Mouse (Mus musculus) liver, embryonic 15.5 days (tissue): ENCODE results near the gene Dus1l. TPM values are rescaled to one million over a fixed set of nuclear protein-coding genes. Genes with fewer than 3 reads are reported as not detected.
A peak's percentile ranks its signal among the peaks of the same experiment; 100 is the strongest.

Source experiments
- ATAC-seq: fragments of 200-750 bp; cut with Nextera tagmentation; 2 replicates; pipeline ENCODE4 v1.8.0; 2017; ENCODE audit warnings: moderate number of reproducible peaks, mild to moderate bottlenecking, moderate library complexity; ENCODE audit not compliant: insufficient read depth
- H3K27ac ChIP-seq: fragments of 300-500 bp; sonication (generic); replicated peaks from 2 replicates; pipeline ENCODE4 v1.5.1; 2015; ENCODE audit warnings: mild to moderate bottlenecking, inconsistent platforms
- H3K27me3 ChIP-seq: fragments of 300-500 bp; sonication (generic); 2 replicates; pipeline ENCODE4 v1.6.1; 2015; ENCODE audit warnings: mild to moderate bottlenecking, inconsistent platforms
- H3K36me3 ChIP-seq: fragments of 300-500 bp; sonication (generic); replicated peaks from 2 replicates; pipeline ENCODE4 v1.6.1; 2015; ENCODE audit warnings: moderate library complexity, mild to moderate bottlenecking, inconsistent platforms
- H3K4me1 ChIP-seq: fragments of 300-500 bp; sonication (generic); replicated peaks from 2 replicates; pipeline ENCODE4 v1.6.1; 2015; ENCODE audit warnings: inconsistent platforms
- H3K4me2 ChIP-seq: fragments of 300-500 bp; sonication (generic); 2 replicates; pipeline ENCODE4 v1.6.1; 2015; ENCODE audit warnings: moderate library complexity, mild to moderate bottlenecking, inconsistent platforms
- H3K4me3 ChIP-seq: fragments of 300-500 bp; sonication (generic); replicated peaks from 2 replicates; pipeline ENCODE4 v1.5.1; 2015; ENCODE audit warnings: mild to moderate bottlenecking, inconsistent platforms
- H3K9ac ChIP-seq: fragments of 300-500 bp; sonication (generic); 2 replicates; pipeline ENCODE4 v1.6.1; 2015; ENCODE audit warnings: moderate library complexity, mild to moderate bottlenecking, inconsistent platforms
- H3K9me3 ChIP-seq: fragments of 300-500 bp; sonication (generic); replicated peaks from 2 replicates; pipeline ENCODE4 v1.6.1; 2016; ENCODE audit warnings: inconsistent platforms
- WGBS: fragments of 180-500 bp; shearing (Covaris S2); methylation state at CpG from one replicate; pipeline ENCODE4 v1.1.7; 2015; ENCODE audit warnings: mixed read lengths; ENCODE audit not compliant: insufficient replicate concordance; 5-methylcytosine and 5-hydroxymethylcytosine counted together
- polyA plus RNA-seq: library from polyadenylated mRNA; unstranded; fragments of >200 nt; fragmentation: Nextera tagmentation; extraction: Ambion mirVana; gene quantifications from 2 replicates; pipeline ENCODE4 v1.2.1, GENCODE M21; 2015

Gene Dus1l
- polyA plus RNA-seq, 1 experiment from 2014 or later: 61.3 TPM

DNA sequence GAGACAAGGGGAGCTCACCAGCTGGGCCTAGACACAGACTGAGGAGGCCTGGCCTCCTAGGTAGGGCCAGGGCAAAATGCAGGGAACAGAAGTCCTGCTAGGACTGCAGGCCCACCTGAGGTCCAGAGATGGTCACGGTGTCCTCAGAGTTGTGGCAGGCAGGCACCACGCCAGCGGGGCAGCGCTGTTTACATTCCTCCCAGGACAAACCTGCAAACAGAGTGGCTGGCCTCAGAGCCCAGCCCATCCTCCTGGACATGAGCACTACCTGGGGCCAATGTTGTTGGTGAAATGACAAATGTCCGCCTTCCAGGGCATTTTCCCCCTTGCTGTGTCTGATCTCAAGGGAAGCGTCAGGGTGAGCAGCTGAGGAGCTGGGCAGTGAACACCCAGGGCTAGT is 21.2 kb upstream of the Dus1l start:
- peaks cover 18% of the 10 kb centered on the region for H3K4me1 ChIP-seq
- H3K27me3 ChIP-seq: no peaks in the 10 kb centered on the region
- no peak for ATAC-seq
- peaks cover 99% of the 10 kb centered on the region for H3K36me3 ChIP-seq
- H3K4me3 ChIP-seq: no peak overlapping the region
- no peak overlapping the region for H3K4me2 ChIP-seq
- 84% methylated on average over 6 of the region's 6 CpGs for WGBS
- H3K9me3 ChIP-seq: no peaks in the 10 kb centered on the region
- no peak overlapping the region for H3K9ac ChIP-seq
- H3K27ac ChIP-seq: no peak overlapping the region

DNA sequence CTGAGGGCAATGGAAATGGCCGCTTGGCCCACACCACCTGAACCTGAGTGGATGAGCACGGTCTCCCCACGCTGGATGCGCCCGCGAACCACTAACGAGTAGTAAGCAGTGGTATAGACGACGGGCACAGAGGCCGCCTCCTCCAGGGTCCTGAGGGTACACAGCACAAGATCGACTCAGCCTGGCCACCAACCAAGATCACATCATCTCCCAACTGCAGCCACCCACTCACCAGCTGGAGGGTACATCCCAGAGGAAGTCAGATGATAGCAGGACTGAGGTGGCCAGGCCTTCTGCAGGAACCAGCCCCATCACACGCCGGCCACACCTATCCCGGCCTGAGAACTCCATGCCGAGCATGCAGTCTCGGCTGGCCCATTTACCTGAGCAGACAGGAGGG is 15.9 kb upstream of the Dus1l start:
- Histone ChIP-seq H3K4me1 (no peaks in the 10 kb centered on the region), H3K27me3 (no peaks in the 10 kb centered on the region), H3K9me3 (no peaks in the 10 kb centered on the region), H3K4me3 (no peak overlapping the region), H3K36me3 (peaks cover 100% of the 10 kb centered on the region), H3K9ac (no peak overlapping the region), H3K27ac (no peak overlapping the region), H3K4me2 (no peak overlapping the region)
- 85% methylated on average over 16 of the region's 16 CpGs for WGBS
- no peak for ATAC-seq

DNA sequence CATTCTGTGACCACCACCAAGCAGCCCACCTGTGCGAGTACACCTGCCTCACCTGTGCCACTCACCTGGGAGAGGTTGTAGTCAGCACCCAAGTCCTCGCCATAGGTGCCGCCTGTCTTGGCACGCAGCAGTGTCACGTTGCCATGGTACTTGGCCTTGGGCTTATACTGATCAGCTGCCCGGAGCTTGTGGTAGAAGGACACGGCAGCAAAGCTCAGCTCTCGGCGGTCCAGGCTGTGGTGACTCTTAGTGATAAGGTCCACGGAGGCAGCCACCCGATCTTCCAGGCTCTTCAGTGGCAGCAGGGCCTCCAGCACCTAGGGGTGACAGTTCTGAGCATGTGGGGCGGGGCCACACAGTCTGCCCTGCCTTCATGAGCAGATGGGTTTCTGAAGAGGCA is 11.8 kb upstream of the Dus1l start:
- H3K9me3 ChIP-seq: no peaks in the 10 kb centered on the region

DNA sequence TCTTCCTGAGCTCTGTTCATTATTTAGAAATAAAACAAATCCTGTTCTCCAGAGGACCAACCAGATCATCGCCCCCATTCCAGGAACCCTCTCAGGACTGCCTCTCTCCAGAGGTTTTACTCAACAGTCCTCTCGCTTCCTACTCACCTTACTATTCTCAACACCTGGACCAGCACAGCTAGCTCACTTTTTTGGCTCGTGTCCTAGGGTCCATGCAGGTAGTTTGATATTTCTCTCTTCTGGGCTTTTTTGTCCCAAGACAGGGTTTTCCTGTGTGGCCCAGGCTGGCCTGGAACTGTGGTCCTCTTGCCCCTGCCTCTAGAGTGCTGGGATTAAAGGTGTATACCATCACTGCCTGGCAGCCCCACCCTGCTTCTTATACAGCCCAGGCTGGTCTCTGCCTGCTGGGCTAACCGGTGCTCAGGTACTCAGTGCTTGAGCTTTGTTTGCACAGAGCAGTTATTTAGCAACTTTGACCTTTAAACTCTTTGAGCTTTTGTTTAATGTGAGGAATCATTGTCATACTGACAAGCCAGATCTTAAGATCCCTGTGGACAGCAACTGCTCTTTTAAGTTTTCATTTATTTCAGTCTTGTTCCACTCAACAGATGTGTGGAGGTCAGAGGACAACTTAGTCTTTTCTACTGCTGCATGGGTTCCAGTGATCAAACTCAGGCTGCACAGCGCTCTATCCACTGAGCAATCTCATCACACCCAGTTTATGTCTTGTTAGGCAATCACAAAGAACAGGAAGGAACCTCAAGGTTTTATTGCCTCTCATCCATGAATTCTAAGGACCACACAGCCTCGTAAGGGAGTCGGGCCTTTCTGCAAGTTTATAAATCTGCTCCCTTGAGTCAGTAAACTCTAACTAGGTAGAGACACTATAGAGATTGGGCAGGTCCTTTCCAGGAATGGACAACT is 9.4 kb upstream of the Dus1l start:
- H3K36me3 ChIP-seq: peaks cover 43% of the 10 kb centered on the region
- H3K4me3 ChIP-seq: no peak overlapping the region
- ATAC-seq: no peak
- H3K4me2 ChIP-seq: no peak overlapping the region
- peaks cover 4% of the 10 kb centered on the region; the same call in 1 of the 2 replicates for H3K4me1 ChIP-seq
- no peak overlapping the region for H3K27ac ChIP-seq
- H3K9me3 ChIP-seq: no peaks in the 10 kb centered on the region
- 74% methylated on average over 7 of the region's 7 CpGs for WGBS
- no peak overlapping the region for H3K9ac ChIP-seq
- H3K27me3 ChIP-seq: no peaks in the 10 kb centered on the region

More for the DNA sequence above, 11.8 kb upstream of the Dus1l start:
- no peak overlapping the region for H3K4me3 ChIP-seq
- H3K4me2 ChIP-seq: no peak overlapping the region
- H3K9ac ChIP-seq: no peak overlapping the region
- WGBS: 72% methylated on average over 12 of the region's 12 CpGs
- peaks cover 67% of the 10 kb centered on the region for H3K36me3 ChIP-seq
- ATAC-seq: no peak
- no peak overlapping the region for H3K27ac ChIP-seq
- H3K4me1 ChIP-seq: peaks cover 4% of the 10 kb centered on the region; the same call in 1 of the 2 replicates
- H3K27me3 ChIP-seq: no peaks in the 10 kb centered on the region

DNA sequence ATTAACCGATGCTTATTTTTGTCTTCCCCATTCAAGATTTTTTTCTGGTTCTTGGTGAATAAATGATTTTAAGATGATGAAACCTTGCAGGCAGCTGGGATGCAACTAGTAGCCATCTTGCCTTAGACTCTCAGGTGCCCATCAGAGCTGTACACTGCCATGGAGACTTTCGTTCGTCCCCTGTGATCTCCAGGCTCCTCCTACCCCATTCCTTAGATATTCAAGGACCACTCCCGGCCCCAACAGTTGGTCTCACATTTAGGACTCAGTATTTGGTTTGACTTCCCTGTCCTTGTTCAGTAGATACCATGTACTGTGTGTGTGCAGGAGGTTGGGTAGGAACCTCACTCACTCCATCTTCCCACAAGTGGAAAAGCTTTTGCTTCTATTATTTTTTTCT is 8.6 kb upstream of the Dus1l start:
- peaks cover 35% of the 10 kb centered on the region for H3K36me3 ChIP-seq
- no peaks in the 10 kb centered on the region for H3K9me3 ChIP-seq
- no peak overlapping the region for H3K9ac ChIP-seq
- no peak for ATAC-seq
- H3K4me1 ChIP-seq: peaks cover 12% of the 10 kb centered on the region
- H3K27me3 ChIP-seq: no peaks in the 10 kb centered on the region
- H3K4me3 ChIP-seq: no peak overlapping the region
- WGBS: 63% methylated on average over 4 of the region's 4 CpGs
- H3K4me2 ChIP-seq: no peak overlapping the region
- no peak overlapping the region for H3K27ac ChIP-seq

DNA sequence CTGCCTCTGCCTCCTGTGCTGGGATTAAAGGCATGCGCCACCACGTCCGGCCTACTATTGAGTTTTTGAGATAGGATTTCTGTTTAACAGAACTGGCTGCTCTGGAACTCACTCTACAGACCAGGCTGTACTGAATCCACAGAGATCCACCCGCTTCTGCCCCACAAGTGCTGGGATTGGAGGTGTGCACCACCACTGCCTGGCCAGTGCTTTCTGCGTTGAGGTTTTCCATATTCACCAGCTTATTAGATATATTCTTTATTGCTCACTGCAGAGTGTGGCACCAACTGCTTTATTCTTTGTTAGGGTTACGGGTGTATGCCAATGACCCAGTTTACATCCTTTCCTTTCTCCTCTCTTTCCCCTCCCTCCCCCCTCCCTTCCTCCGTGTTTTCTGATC is 8.1 kb upstream of the Dus1l start:
- Histone ChIP-seq H3K9ac (no peak overlapping the region), H3K27ac (no peak overlapping the region), H3K9me3 (no peaks in the 10 kb centered on the region), H3K4me1 (peaks cover 13% of the 10 kb centered on the region), H3K27me3 (no peaks in the 10 kb centered on the region), H3K36me3 (peaks cover 30% of the 10 kb centered on the region), H3K4me2 (no peak overlapping the region), H3K4me3 (no peak overlapping the region)
- 68% methylated on average over 7 of the region's 7 CpGs for WGBS
- ATAC-seq: no peak

DNA sequence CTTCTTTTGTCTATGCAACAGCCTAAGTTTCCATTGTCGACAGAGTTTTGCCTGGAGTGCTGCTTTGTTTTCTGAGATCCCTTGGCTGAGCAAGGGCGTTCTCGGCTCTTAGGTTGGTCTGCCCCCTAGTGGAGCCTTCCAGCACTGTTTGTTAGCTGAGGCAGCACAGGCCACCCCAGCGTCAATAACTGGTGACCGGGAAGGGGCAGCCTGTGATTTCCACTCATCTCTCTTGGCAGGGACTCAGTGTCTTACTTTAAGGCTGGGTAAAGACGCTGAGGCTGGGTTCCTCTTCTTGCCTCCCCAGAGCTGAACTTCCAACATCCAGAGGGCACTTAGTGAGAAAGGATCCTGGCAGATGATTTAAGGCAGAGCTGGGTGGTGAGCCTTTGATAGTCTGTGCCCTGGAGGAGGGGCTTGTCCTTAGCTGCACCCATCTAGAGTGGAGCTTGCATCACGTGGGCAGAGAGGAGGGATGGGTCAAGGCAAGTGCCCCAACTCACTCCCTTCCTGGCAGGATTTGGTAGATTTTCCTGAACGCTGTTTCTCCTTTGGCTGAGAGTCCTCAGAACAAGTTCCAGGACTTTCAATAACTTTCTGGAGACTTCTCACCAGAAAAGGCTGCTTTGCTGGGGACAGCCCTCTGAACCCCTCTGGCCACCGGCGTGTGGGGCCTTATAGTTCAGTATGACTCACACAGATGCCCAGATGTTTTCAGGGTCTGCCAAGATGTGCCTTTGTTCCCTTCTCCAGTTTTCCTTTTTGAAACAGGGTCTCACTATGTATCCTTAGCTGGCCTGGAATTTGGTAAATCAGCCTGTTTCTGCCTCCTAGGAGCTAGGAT is 4.1 kb upstream of the Dus1l start:
- Histone ChIP-seq H3K4me3 (no peak overlapping the region), H3K9me3 (no peaks in the 10 kb centered on the region), H3K27me3 (no peaks in the 10 kb centered on the region), H3K4me1 (peaks cover 26% of the 10 kb centered on the region), H3K9ac (no peak overlapping the region), H3K36me3 (no peaks in the 10 kb centered on the region), H3K4me2 (no peak overlapping the region), H3K27ac (no peak overlapping the region)
- peak; percentile 40 for ATAC-seq
- WGBS: 13% methylated on average over 10 of the region's 10 CpGs

DNA sequence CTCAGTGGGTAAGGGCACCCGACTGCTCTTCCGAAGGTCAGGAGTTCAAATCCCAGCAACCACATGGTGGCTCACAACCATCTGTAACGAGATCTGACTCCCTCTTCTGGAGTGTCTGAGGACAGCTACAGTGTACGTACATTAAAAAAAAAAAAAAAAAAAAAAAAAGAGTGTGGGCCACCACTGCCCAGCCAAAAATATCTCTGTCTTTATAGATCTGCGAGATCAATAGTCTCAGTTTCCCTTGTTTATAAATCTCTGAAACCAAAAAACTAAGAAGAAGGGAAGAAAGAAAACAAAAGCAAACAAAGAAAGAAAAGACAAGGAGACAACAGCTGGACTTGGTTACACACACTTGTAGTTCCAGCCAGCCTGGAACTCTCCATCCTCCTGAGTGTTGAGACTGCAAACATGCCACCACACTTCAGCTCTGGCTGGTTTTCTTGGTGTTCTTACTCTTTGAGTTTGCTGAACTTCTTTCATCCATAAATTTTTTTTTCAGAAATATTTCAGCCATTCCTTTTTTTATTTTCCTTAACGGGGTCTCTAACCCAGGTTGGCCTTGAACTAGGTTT is 3.2 kb upstream of the Dus1l start:
- Histone ChIP-seq H3K4me3 (no peak overlapping the region), H3K27me3 (no peaks in the 10 kb centered on the region), H3K36me3 (peaks cover 3% of the 10 kb centered on the region; the same call in 1 of the 2 replicates), H3K9me3 (no peaks in the 10 kb centered on the region), H3K9ac (no peak overlapping the region), H3K27ac (no peak overlapping the region), H3K4me1 (peaks cover 35% of the 10 kb centered on the region), H3K4me2 (no peak overlapping the region)
- ATAC-seq: no peak
- 47% methylated on average over 6 of the region's 6 CpGs for WGBS

DNA sequence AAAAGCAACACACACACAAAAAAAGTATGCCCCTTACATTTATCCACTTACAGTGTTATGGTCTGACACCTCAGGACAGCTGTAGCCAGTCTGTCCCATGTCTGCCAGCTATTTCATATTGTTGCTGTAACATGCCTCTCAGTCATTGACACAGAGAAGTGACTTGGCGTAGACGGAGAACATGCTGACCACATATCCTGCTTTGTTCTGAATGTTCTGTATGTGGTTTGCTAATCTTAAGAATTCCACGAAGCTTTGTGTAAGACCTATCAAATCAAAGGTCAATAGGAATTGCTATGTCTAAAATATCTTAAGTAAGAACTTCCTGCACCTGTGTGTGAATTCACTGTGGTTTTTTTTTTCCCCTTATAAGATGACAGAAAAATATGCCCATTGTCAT is 2.0 kb upstream of the Dus1l start:
- Histone ChIP-seq H3K9me3 (no peaks in the 10 kb centered on the region), H3K4me1 (peaks cover 39% of the 10 kb centered on the region), H3K36me3 (peaks cover 15% of the 10 kb centered on the region), H3K9ac (no peak overlapping the region), H3K27ac (no peak overlapping the region), H3K4me2 (no peak overlapping the region), H3K27me3 (no peaks in the 10 kb centered on the region), H3K4me3 (no peak overlapping the region)
- WGBS: 38% methylated on average over 3 of the region's 3 CpGs
- ATAC-seq: no peak

DNA sequence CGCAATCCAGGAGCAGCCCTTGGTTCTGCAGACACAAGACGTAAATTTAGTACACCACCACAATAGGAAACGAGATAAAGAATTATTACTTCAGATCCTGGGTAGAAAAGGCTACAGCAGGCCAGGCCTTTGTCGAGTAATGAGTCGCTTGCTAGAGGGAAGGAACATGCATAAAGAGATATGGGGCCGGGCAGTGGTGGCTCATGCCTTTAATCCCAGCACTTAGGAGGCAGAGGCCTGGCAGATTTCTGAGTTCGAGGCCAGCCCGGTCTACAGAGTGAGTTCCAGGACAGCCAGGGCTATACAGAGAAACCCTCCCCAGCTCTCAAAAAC is 377 bp upstream of the Dus1l start:
- H3K9me3 ChIP-seq: no peaks in the 10 kb centered on the region
- H3K4me3 ChIP-seq: peak overlapping the region; percentile 83

DNA sequence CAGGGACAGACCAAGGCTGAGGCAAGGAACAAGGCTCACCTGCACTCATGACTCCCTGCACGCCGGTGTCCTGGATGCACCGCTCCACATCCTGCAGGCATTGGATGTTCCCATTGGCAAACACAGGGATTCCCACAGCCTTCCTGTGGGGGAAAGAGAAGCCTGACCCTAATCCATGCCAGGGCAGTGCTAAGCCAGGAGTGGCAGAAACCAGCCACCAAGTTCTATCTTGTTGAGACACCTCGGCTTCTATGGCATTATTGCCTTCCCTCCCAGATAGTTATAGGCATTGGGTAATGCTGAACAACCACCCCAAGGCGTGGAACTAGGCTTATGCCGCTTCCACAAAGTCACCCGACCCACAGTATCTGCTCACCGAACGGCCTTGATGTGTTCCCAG is 3.6 kb downstream of the Dus1l start:
- Histone ChIP-seq H3K9me3 (no peaks in the 10 kb centered on the region), H3K36me3 (peaks cover 68% of the 10 kb centered on the region), H3K4me3 (no peak overlapping the region), H3K27ac (no peak overlapping the region), H3K4me1 (peaks cover 29% of the 10 kb centered on the region), H3K9ac (no peak overlapping the region), H3K27me3 (no peaks in the 10 kb centered on the region), H3K4me2 (no peak overlapping the region)
- no peak for ATAC-seq
- 84% methylated on average over 9 of the region's 9 CpGs for WGBS

More for the DNA sequence above, 377 bp upstream of the Dus1l start:
- peak overlapping the region; percentile 44 for H3K9ac ChIP-seq
- peak; percentile 25 for ATAC-seq
- H3K36me3 ChIP-seq: peaks cover 32% of the 10 kb centered on the region
- WGBS: 27% methylated on average over 8 of the region's 8 CpGs
- no peaks in the 10 kb centered on the region for H3K27me3 ChIP-seq
- H3K4me1 ChIP-seq: peaks cover 39% of the 10 kb centered on the region
- H3K4me2 ChIP-seq: peak overlapping the region; percentile 88
- H3K27ac ChIP-seq: peak overlapping the region; percentile 55
